Mouse (Mus musculus): ENCODE measurements around the gene Chka.

DNA sequence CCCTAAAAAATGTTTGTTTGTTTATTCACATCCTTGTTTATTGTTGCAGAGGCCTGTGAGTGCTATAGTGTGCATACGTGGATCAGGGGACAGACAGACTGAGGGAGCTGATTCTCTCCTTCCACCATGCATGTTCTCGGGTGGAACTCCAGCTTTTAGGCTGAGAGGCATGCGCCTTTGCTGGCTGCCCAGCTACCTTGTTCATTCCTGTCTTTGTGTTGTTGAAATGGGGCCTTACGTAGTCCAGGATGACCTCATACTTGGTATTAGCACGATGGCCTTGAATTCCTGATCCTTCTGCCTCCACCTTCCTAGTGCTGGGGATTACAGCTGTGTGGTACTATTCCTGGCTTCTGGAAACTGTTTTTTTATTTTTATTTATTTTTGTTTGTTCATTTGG is 3.9 kb upstream of the Chka start:
- TF ChIP-seq CHD2 (IDR thresholded peaks at IDR 0.05; ENCODE audit: low read depth, low read length) (no peak), ZNF384 (IDR thresholded peaks at IDR 0.05; ENCODE audit: low read depth, low read length) (no peak), MAFK (IDR thresholded peaks at IDR 0.05; ENCODE audit: insufficient read depth, low read depth, low read length) (no peak)

All from ES-E14 (cell line).